8 mouse cellular contexts compared by ENCODE assay signal in the genomic region with DNA sequence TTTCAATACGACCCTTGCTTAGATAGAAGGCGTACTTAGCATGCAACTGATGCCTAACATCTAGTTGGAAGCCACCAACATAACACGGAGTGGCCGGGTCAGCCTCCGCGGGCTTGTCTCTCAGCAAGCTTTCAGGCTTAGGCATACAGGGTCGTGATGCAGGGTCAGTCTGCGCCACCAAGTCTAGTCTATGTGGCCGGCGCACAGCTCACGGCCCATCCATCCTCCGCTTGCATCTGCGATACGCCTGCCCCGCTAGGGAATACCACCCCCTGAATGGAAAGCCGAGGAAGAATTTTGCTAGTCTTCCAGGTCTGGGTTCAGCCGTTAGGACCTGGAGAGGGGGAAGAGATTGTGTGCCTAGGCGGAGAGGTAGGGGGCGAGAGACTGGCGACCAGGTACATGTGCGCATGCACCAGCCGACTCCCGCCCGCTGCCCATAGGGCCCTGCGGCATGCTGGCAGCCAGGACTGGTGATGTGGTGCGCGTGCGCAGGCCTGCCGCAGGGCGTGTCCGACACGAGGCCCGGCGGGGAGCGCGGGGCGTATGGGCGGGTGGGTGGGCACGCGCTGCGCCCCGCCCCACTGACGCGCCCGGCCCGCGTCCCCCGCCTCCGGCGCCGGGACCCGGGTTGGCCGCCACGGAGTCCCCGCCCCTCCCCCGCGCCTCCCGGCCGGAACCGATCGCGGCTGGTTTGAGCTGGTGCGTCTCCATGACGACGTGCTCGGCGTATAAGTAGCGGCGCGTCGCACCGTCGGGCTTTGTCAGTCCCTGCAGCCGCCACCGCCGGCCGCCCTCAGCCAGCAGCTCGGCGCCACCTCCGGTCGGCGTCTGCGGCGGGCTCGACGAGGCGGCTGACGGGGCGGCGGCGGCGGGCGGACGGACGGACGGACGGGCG. TPM values are rescaled to one million over a fixed set of nuclear protein-coding genes. Genes with fewer than 3 reads are reported as not detected.
DNase-seq lines count a peak whose midpoint lies in the region; ATAC-seq lines count a peak whose summit lies in the region.

A gene (plus strand): TSS at position 586 of the 898 bp plus-strand sequence.

- peak within 1 kb of the TSS; percentile 99 for H3K27ac ChIP-seq in forebrain, embryonic 10.5 days
- H3K27ac ChIP-seq in heart, embryonic 15.5 days: peak within 1 kb of the TSS; percentile 91
- peak within 1 kb of the TSS; percentile 90 for H3K27ac ChIP-seq in liver, embryonic 15.5 days (replicated peaks)
- peak within 1 kb of the TSS; percentile 90 for H3K27ac ChIP-seq in neural tube, embryonic 12.5 days

- no peaks in the 10 kb centered on the region for H3K27me3 ChIP-seq in forebrain, embryonic 10.5 days (ENCODE audit: poor library complexity, severe bottlenecking)
- no peaks in the 10 kb centered on the region for H3K27me3 ChIP-seq in heart, embryonic 15.5 days
- H3K27me3 ChIP-seq in liver, embryonic 15.5 days: no peaks in the 10 kb centered on the region
- no peaks in the 10 kb centered on the region for H3K27me3 ChIP-seq in neural tube, embryonic 12.5 days (replicated peaks)

- H3K36me3 ChIP-seq in forebrain, embryonic 10.5 days (replicated peaks): peaks cover 29% of the 10 kb centered on the region
- H3K36me3 ChIP-seq in heart, embryonic 15.5 days: peaks cover 23% of the 10 kb centered on the region
- peaks cover 30% of the 10 kb centered on the region for H3K36me3 ChIP-seq in liver, embryonic 15.5 days (replicated peaks)
- H3K36me3 ChIP-seq in neural tube, embryonic 12.5 days: peaks cover 28% of the 10 kb centered on the region

- under 1% methylated on average over 90 of the region's 98 CpGs for WGBS in forebrain, embryonic 10.5 days
- WGBS in heart, embryonic 15.5 days: under 1% methylated on average over 94 of the region's 98 CpGs
- under 1% methylated on average over 89 of the region's 98 CpGs for WGBS in liver, embryonic 15.5 days (ENCODE audit: insufficient replicate concordance)
- under 1% methylated on average over 90 of the region's 98 CpGs for WGBS in neural tube, embryonic 12.5 days

- DNase-seq in c-Kit-negative CD71-positive TER-119-positive erythroid progenitor cells, embryonic 14.5 days (ENCODE audit: low read depth, low spot score): peak; percentile 94
- peak; percentile 97 for DNase-seq in forebrain, embryonic 10.5 days (ENCODE audit: extremely low spot score, low spot score)
- peak; percentile 98 to 99 for DNase-seq in kidney, postnatal 36 days
- DNase-seq in telencephalon, adult 2 months (ENCODE audit: low read depth, low spot score): peak; percentile 93

- H3K9me3 ChIP-seq in forebrain, embryonic 10.5 days: no peaks in the 10 kb centered on the region
- no peaks in the 10 kb centered on the region for H3K9me3 ChIP-seq in heart, embryonic 15.5 days (replicated peaks)
- no peaks in the 10 kb centered on the region for H3K9me3 ChIP-seq in liver, embryonic 15.5 days (replicated peaks)
- H3K9me3 ChIP-seq in neural tube, embryonic 12.5 days: no peaks in the 10 kb centered on the region

- peak within 1 kb of the TSS; percentile 96 for H3K4me3 ChIP-seq in forebrain, embryonic 10.5 days
- H3K4me3 ChIP-seq in heart, embryonic 15.5 days: peak within 1 kb of the TSS; percentile 97
- peak within 1 kb of the TSS; percentile 100 for H3K4me3 ChIP-seq in liver, embryonic 15.5 days (replicated peaks)
- peak within 1 kb of the TSS; percentile 84 for H3K4me3 ChIP-seq in neural tube, embryonic 12.5 days

- peak within 1 kb of the TSS; percentile 84 for H3K9ac ChIP-seq in heart, embryonic 15.5 days
- peak within 1 kb of the TSS; percentile 99 for H3K9ac ChIP-seq in liver, embryonic 15.5 days
- peak within 1 kb of the TSS; percentile 94 for H3K9ac ChIP-seq in neural tube, embryonic 12.5 days

- peaks cover 24% of the 10 kb centered on the region for H3K4me1 ChIP-seq in forebrain, embryonic 10.5 days
- H3K4me1 ChIP-seq in heart, embryonic 15.5 days (replicated peaks): peaks cover 10% of the 10 kb centered on the region
- H3K4me1 ChIP-seq in liver, embryonic 15.5 days (replicated peaks): peaks cover 70% of the 10 kb centered on the region
- peaks cover 12% of the 10 kb centered on the region for H3K4me1 ChIP-seq in neural tube, embryonic 12.5 days

- peak within 1 kb of the TSS; percentile 81 for H3K4me2 ChIP-seq in heart, embryonic 15.5 days
- H3K4me2 ChIP-seq in liver, embryonic 15.5 days: peak within 1 kb of the TSS; percentile 84
- peak within 1 kb of the TSS; percentile 80 for H3K4me2 ChIP-seq in neural tube, embryonic 12.5 days (replicated peaks)

- ATAC-seq in CD4-positive, CD25-positive, alpha-beta regulatory T cell, adult 4 months: peak; percentile 86
- ATAC-seq in heart, embryonic 15.5 days (replicated peaks; ENCODE audit: insufficient number of reproducible peaks, insufficient read depth, low FRiP score, low read depth): peak; percentile 96
- ATAC-seq in liver, embryonic 15.5 days (ENCODE audit: insufficient read depth): peak; percentile 92
- ATAC-seq in neural tube, embryonic 12.5 days (ENCODE audit: low FRiP score, low read depth): peak; percentile 97

RNA-seq across cellular contexts. Expression of the gene that starts here (rescaled TPM):
- polyA plus RNA-seq in CD4-positive, CD25-positive, alpha-beta regulatory T cell, adult 4 months (2017; shearing (Covaris generic)): 10 to 100 TPM; 16.6 to 23.3 TPM
- 344 and 385 TPM in 2 replicates for polyA plus RNA-seq in forebrain, embryonic 10.5 days (2016; fragmentation: Nextera tagmentation; extraction: Ambion mirVana)
- 94.3 and 125 TPM in 2 replicates for polyA plus RNA-seq in heart, embryonic 15.5 days (2015; fragmentation: Nextera tagmentation; extraction: Ambion mirVana)
- 404 and 432 TPM in 2 replicates for polyA plus RNA-seq in liver, embryonic 15.5 days (2015; fragmentation: Nextera tagmentation; extraction: Ambion mirVana)
- polyA plus RNA-seq in neural tube, embryonic 12.5 days (2016; fragmentation: Nextera tagmentation; extraction: Ambion mirVana): 221 and 229 TPM in 2 replicates

Comparison
In these comparisons a context has a peak if more than half of its experiments do, and no peak if none do; other contexts are left out.
1. Peak in every context shown above with its lines: DNase-seq, ATAC-seq, H3K4me3 ChIP-seq and H3K27ac ChIP-seq.